Mouse (Mus musculus) heart, embryonic 15.5 days (tissue): Measurements from ENCODE around the gene A830018L16Rik. TPM values are rescaled to one million over a fixed set of nuclear protein-coding genes. Genes with fewer than 3 reads are reported as not detected.

Source experiments
- ATAC-seq: fragments of 200-750 bp; cut with Nextera tagmentation; replicated peaks from 2 replicates; pipeline ENCODE4 v1.8.0; 2017; ENCODE audit warnings: low read depth, moderate TSS enrichment; ENCODE audit not compliant: insufficient number of reproducible peaks, insufficient read depth, low FRiP score
- H3K27ac ChIP-seq: fragments of 300-500 bp; sonication (generic); 2 replicates; pipeline ENCODE4 v1.5.1; 2015; ENCODE audit warnings: mild to moderate bottlenecking, inconsistent platforms
- H3K27me3 ChIP-seq: fragments of 300-500 bp; sonication (generic); 2 replicates; pipeline ENCODE4 v1.6.1; 2015; ENCODE audit warnings: inconsistent platforms
- H3K36me3 ChIP-seq: fragments of 300-500 bp; sonication (generic); 2 replicates; pipeline ENCODE4 v1.6.1; 2015; ENCODE audit warnings: mild to moderate bottlenecking, inconsistent platforms
- H3K4me1 ChIP-seq: fragments of 300-500 bp; sonication (generic); replicated peaks from 2 replicates; pipeline ENCODE4 v1.6.1; 2015; ENCODE audit warnings: inconsistent platforms
- H3K4me2 ChIP-seq: fragments of 300-500 bp; sonication (generic); 2 replicates; pipeline ENCODE4 v1.6.1; 2015; ENCODE audit warnings: inconsistent platforms, mild to moderate bottlenecking, moderate library complexity
- H3K4me3 ChIP-seq: fragments of 300-500 bp; sonication (generic); 2 replicates; pipeline ENCODE4 v1.5.1; 2015; ENCODE audit warnings: mild to moderate bottlenecking, inconsistent platforms
- H3K9ac ChIP-seq: fragments of 300-500 bp; sonication (generic); 2 replicates; pipeline ENCODE4 v1.6.1; 2015; ENCODE audit warnings: mild to moderate bottlenecking, inconsistent platforms
- H3K9me3 ChIP-seq: fragments of 300-500 bp; sonication (generic); replicated peaks from 2 replicates; pipeline ENCODE4 v1.6.1; 2016; ENCODE audit warnings: inconsistent platforms
- WGBS: fragments of 180-500 bp; shearing (Covaris S2); methylation state at CpG from one replicate; pipeline ENCODE4 v1.1.7; 2015; ENCODE audit warnings: mixed read lengths; 5-methylcytosine and 5-hydroxymethylcytosine counted together
- polyA plus RNA-seq: library from polyadenylated mRNA; unstranded; fragments of >200 nt; fragmentation: Nextera tagmentation; extraction: Ambion mirVana; gene quantifications from 2 replicates; pipeline ENCODE4 v1.2.1, GENCODE M21; 2015

Gene A830018L16Rik
- polyA plus RNA-seq, 1 experiment from 2014 or later: 0.29 TPM

GRCm38 (mm10) chr1:11652773-11653172 lies 238.9 kb downstream of the A830018L16Rik start:
- no peaks in the 10 kb centered on the region for H3K27me3 ChIP-seq
- no peak overlapping the region for H3K4me3 ChIP-seq
- H3K9me3 ChIP-seq: no peaks in the 10 kb centered on the region
- H3K9ac ChIP-seq: no peak overlapping the region
- no peak overlapping the region for H3K4me2 ChIP-seq
- H3K4me1 ChIP-seq: no peaks in the 10 kb centered on the region
- ATAC-seq: no peak
- H3K36me3 ChIP-seq: no peaks in the 10 kb centered on the region
- no peak overlapping the region for H3K27ac ChIP-seq

- Histone ChIP-seq H3K4me1 (no peaks in the 10 kb centered on the region), H3K4me3 (no peak overlapping the region), H3K9ac (no peak overlapping the region), H3K27me3 (no peaks in the 10 kb centered on the region), H3K9me3 (no peaks in the 10 kb centered on the region), H3K36me3 (no peaks in the 10 kb centered on the region), H3K4me2 (no peak overlapping the region), H3K27ac (no peak overlapping the region)
- 48% methylated on average over 2 of the region's 2 CpGs for WGBS
- no peak for ATAC-seq
Measured at GRCm38 (mm10) chr1:11657341-11658060, 243.6 kb downstream of the A830018L16Rik start.

- WGBS: 24% methylated on average over 3 of the region's 3 CpGs
- ATAC-seq: no peak
- Histone ChIP-seq H3K36me3 (no peaks in the 10 kb centered on the region), H3K27me3 (no peaks in the 10 kb centered on the region), H3K4me1 (no peaks in the 10 kb centered on the region), H3K27ac (no peak overlapping the region), H3K4me3 (no peak overlapping the region), H3K9ac (no peak overlapping the region), H3K9me3 (no peaks in the 10 kb centered on the region), H3K4me2 (no peak overlapping the region)
Measured at GRCm38 (mm10) chr1:11658061-11658625, 244.2 kb downstream of the A830018L16Rik start.

GRCm38 (mm10) chr1:11744749-11745314 lies 330.9 kb downstream of the A830018L16Rik start:
- no peak overlapping the region for H3K27ac ChIP-seq
- no peaks in the 10 kb centered on the region for H3K9me3 ChIP-seq
- H3K9ac ChIP-seq: no peak overlapping the region
- no peak overlapping the region for H3K4me3 ChIP-seq
- no peaks in the 10 kb centered on the region for H3K36me3 ChIP-seq
- H3K4me1 ChIP-seq: no peaks in the 10 kb centered on the region
- H3K27me3 ChIP-seq: no peaks in the 10 kb centered on the region
- no peak for ATAC-seq
- no peak overlapping the region for H3K4me2 ChIP-seq

GRCm38 (mm10) chr1:11748424-11748823 lies 334.5 kb downstream of the A830018L16Rik start:
- Histone ChIP-seq H3K4me2 (no peak overlapping the region), H3K27ac (no peak overlapping the region), H3K4me1 (no peaks in the 10 kb centered on the region), H3K36me3 (no peaks in the 10 kb centered on the region), H3K27me3 (no peaks in the 10 kb centered on the region), H3K9ac (no peak overlapping the region), H3K9me3 (no peaks in the 10 kb centered on the region), H3K4me3 (no peak overlapping the region)
- no peak for ATAC-seq
- 58% methylated on average over 2 of the region's 2 CpGs for WGBS

GRCm38 (mm10) chr1:11750065-11750464 lies 336.2 kb downstream of the A830018L16Rik start:
- H3K4me1 ChIP-seq: no peaks in the 10 kb centered on the region
- H3K4me2 ChIP-seq: no peak overlapping the region
- no peak for ATAC-seq
- H3K9ac ChIP-seq: no peak overlapping the region
- no peaks in the 10 kb centered on the region for H3K9me3 ChIP-seq
- H3K27me3 ChIP-seq: no peaks in the 10 kb centered on the region
- H3K4me3 ChIP-seq: no peak overlapping the region
- no peak overlapping the region for H3K27ac ChIP-seq
- H3K36me3 ChIP-seq: no peaks in the 10 kb centered on the region

GRCm38 (mm10) chr1:11750607-11751006 lies 336.7 kb downstream of the A830018L16Rik start:
- H3K4me3 ChIP-seq: no peak overlapping the region
- no peaks in the 10 kb centered on the region for H3K4me1 ChIP-seq
- no peak overlapping the region for H3K4me2 ChIP-seq
- no peaks in the 10 kb centered on the region for H3K9me3 ChIP-seq
- WGBS: 51% methylated on average over 2 of the region's 2 CpGs
- H3K36me3 ChIP-seq: no peaks in the 10 kb centered on the region
- H3K27me3 ChIP-seq: no peaks in the 10 kb centered on the region
- no peak overlapping the region for H3K9ac ChIP-seq
- ATAC-seq: no peak
- no peak overlapping the region for H3K27ac ChIP-seq

GRCm38 (mm10) chr1:11751996-11752395 lies 338.1 kb downstream of the A830018L16Rik start:
- Histone ChIP-seq H3K4me2 (no peak overlapping the region), H3K4me3 (no peak overlapping the region), H3K27me3 (no peaks in the 10 kb centered on the region), H3K36me3 (no peaks in the 10 kb centered on the region), H3K9me3 (no peaks in the 10 kb centered on the region), H3K4me1 (no peaks in the 10 kb centered on the region), H3K9ac (no peak overlapping the region), H3K27ac (no peak overlapping the region)
- ATAC-seq: no peak

- 34% methylated on average over 1 of the region's 1 CpGs for WGBS
- H3K9ac ChIP-seq: no peak overlapping the region
- no peak for ATAC-seq
- no peak overlapping the region for H3K4me2 ChIP-seq
- no peaks in the 10 kb centered on the region for H3K27me3 ChIP-seq
- no peaks in the 10 kb centered on the region for H3K36me3 ChIP-seq
- no peaks in the 10 kb centered on the region for H3K4me1 ChIP-seq
- H3K4me3 ChIP-seq: no peak overlapping the region
- H3K9me3 ChIP-seq: no peaks in the 10 kb centered on the region
- no peak overlapping the region for H3K27ac ChIP-seq
Measured at GRCm38 (mm10) chr1:11788264-11788663, 374.4 kb downstream of the A830018L16Rik start.

- ATAC-seq: no peak
- H3K27me3 ChIP-seq: no peaks in the 10 kb centered on the region
- WGBS: 75% methylated on average over 2 of the region's 2 CpGs
- no peaks in the 10 kb centered on the region for H3K36me3 ChIP-seq
- no peak overlapping the region for H3K4me3 ChIP-seq
- no peak overlapping the region for H3K27ac ChIP-seq
- H3K9ac ChIP-seq: no peak overlapping the region
- no peaks in the 10 kb centered on the region for H3K9me3 ChIP-seq
- H3K4me1 ChIP-seq: no peaks in the 10 kb centered on the region
- H3K4me2 ChIP-seq: no peak overlapping the region
Measured at GRCm38 (mm10) chr1:11792820-11793219, 378.9 kb downstream of the A830018L16Rik start.

GRCm38 (mm10) chr1:11795666-11796065 lies 381.8 kb downstream of the A830018L16Rik start:
- Histone ChIP-seq H3K36me3 (no peaks in the 10 kb centered on the region), H3K4me1 (no peaks in the 10 kb centered on the region), H3K9ac (no peak overlapping the region), H3K4me2 (no peak overlapping the region), H3K9me3 (no peaks in the 10 kb centered on the region), H3K4me3 (no peak overlapping the region), H3K27me3 (no peaks in the 10 kb centered on the region), H3K27ac (no peak overlapping the region)
- no peak for ATAC-seq
- 52% methylated on average over 2 of the region's 2 CpGs for WGBS

GRCm38 (mm10) chr1:11872847-11873246 lies 458.9 kb downstream of the A830018L16Rik start:
- no peak for ATAC-seq
- WGBS: 80% methylated on average over 4 of the region's 4 CpGs
- H3K27ac ChIP-seq: no peak overlapping the region

More at GRCm38 (mm10) chr1:11872847-11873246, 458.9 kb downstream of the A830018L16Rik start:
- no peaks in the 10 kb centered on the region for H3K4me1 ChIP-seq
- H3K9ac ChIP-seq: no peak overlapping the region
- H3K36me3 ChIP-seq: no peaks in the 10 kb centered on the region
- H3K4me2 ChIP-seq: no peak overlapping the region
- H3K9me3 ChIP-seq: no peaks in the 10 kb centered on the region
- no peak overlapping the region for H3K4me3 ChIP-seq
- no peaks in the 10 kb centered on the region for H3K27me3 ChIP-seq
